Mouse (Mus musculus) CH12.LX (cell line): ENCODE results near the gene Mybph.

ENCODE experiments used
- CTCF ChIP-seq, 2 experiments: IDR thresholded peaks in 1 of 2; conservative IDR thresholded peaks in 1 of 2; 2 replicates each; pipeline ENCODE4 v1.5.1; 2011 to 2012; ENCODE audit warnings: low read depth in 2 of 2, low read length in 2 of 2, improper control_type of control experiment in 1 of 2, inconsistent platforms in 1 of 2, mild to moderate bottlenecking in 1 of 2, moderate library complexity in 1 of 2
- E2F4 ChIP-seq: IDR thresholded peaks from 2 replicates; pipeline ENCODE4 v1.6.1; 2011; ENCODE audit warnings: low read depth, low read length, improper control_type of control experiment; ENCODE audit not compliant: insufficient replicate concordance

- TF ChIP-seq CTCF (conservative IDR thresholded peaks at IDR 0.05 in 1 of 2, IDR thresholded peaks at IDR 0.05 in 1 of 2; ENCODE audit: low read depth in 2 of 2, low read length in 2 of 2) (no peak), E2F4 (no peak)
Measured at GRCm38 (mm10) chr1:134217942-134218341, 24.7 kb downstream of the Mybph start.
